Mouse (Mus musculus) right cerebral cortex, postnatal 14 days (tissue): ENCODE results near the gene Grid1.

Source experiments
- DNase-seq: peaks from one replicate; pipeline ENCODE4 v3.0.0; 2022

Gene Grid1

GRCm38 (mm10) chr14:35519402-35519801, 699.5 kb downstream of the Grid1 start:
- no peak for DNase-seq

- no peak for DNase-seq
Measured at GRCm38 (mm10) chr14:35538835-35539234, 718.9 kb downstream of the Grid1 start.

GRCm38 (mm10) chr14:35541254-35541991, 721.5 kb downstream of the Grid1 start:
- no peak for DNase-seq

GRCm38 (mm10) chr14:35541992-35542380, 722.1 kb downstream of the Grid1 start:
- no peak for DNase-seq

GRCm38 (mm10) chr14:35554288-35554687, 734.4 kb downstream of the Grid1 start:
- no peak for DNase-seq

- DNase-seq: no peak
Measured at GRCm38 (mm10) chr14:35561244-35561893, 741.5 kb downstream of the Grid1 start.

GRCm38 (mm10) chr14:35572991-35573502, 753.1 kb downstream of the Grid1 start:
- DNase-seq: no peak

- DNase-seq: no peak
Measured at GRCm38 (mm10) chr14:35574489-35574888, 754.6 kb downstream of the Grid1 start.

GRCm38 (mm10) chr14:35575285-35575684, 755.4 kb downstream of the Grid1 start:
- no peak for DNase-seq

GRCm38 (mm10) chr14:35625749-35626148, 805.8 kb downstream of the Grid1 start:
- no peak for DNase-seq
